Mouse (Mus musculus): ENCODE data around the gene Rabl3.

GRCm38 (mm10) chr16:37573061-37573460, 33.4 kb downstream of the Rabl3 start:
- TF ChIP-seq ZNF384 (IDR thresholded peaks at IDR 0.05; ENCODE audit: low read depth, low read length) (no peak), MAFK (IDR thresholded peaks at IDR 0.05; ENCODE audit: insufficient read depth, low read depth, low read length) (no peak), HCFC1 (IDR thresholded peaks at IDR 0.05; ENCODE audit: borderline replicate concordance, insufficient read depth, low read length) (no peak), ZC3H11A (IDR thresholded peaks at IDR 0.05; ENCODE audit: borderline replicate concordance, low read depth, low read length) (no peak), CHD2 (IDR thresholded peaks at IDR 0.05; ENCODE audit: low read depth, low read length) (no peak)

Measured in ES-E14 (cell line).